Mouse (Mus musculus) testis, adult 2 months (tissue): ENCODE results near the gene Cdk4.

Source experiments
- CTCF ChIP-seq: fragments of 200-500 bp; IDR thresholded peaks from 2 replicates; pipeline ENCODE4 v1.5.1; 2012; ENCODE audit warnings: low read depth, mild to moderate bottlenecking, inconsistent platforms, low read length, moderate library complexity; ENCODE audit not compliant: control insufficient read depth, insufficient read depth, insufficient replicate concordance
- POLR2A ChIP-seq: fragments of 200-500 bp; IDR thresholded peaks from 2 replicates; pipeline ENCODE4 v1.6.1; 2012; ENCODE audit warnings: low read depth, mild to moderate bottlenecking, inconsistent platforms, low read length, moderate library complexity; ENCODE audit not compliant: control insufficient read depth

DNA sequence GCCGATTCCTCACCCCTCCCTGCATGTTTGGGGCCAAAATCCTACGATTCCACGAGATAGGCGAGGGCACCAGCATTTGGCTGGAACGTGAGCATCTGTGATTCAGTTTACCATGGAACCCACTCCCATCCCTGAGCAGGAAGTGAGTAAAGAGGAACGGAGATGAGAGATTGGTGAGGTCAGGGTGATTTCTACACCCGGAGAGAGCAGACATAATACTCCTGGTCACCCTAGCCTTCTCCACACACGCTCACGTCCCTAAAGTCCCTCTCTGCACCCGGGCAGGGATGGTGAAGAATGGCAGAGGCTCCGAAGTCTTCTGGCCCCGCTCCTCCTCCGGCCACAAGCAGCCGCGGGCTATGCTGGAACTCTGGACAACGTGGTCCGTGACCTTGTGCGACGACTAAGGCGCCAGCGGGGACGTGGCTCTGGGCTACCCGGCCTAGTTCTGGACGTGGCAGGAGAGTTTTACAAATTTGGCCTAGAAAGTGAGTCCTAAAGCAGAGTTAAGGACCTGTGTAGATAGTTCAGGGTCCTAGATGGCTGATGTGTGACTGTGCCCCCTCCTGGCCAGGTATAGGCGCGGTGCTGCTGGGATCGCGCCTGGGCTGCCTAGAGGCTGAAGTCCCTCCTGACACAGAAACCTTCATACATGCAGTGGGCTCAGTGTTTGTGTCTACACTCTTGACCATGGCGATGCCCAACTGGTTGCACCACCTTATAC lies 13.8 kb upstream of the Cdk4 start:
- no peak for TF ChIP-seq CTCF
- no peak for TF ChIP-seq POLR2A
